Mouse (Mus musculus) heart, postnatal 0 days (tissue): ENCODE measurements around the gene Cep85l.

Experiments
- CTCF ChIP-seq: IDR thresholded peaks from 2 replicates; pipeline ENCODE4 v1.5.1; 2016; ENCODE audit warnings: antibody characterized with exemption, control low read depth, low read depth
- EP300 ChIP-seq: IDR thresholded peaks from 2 replicates; pipeline ENCODE4 v1.6.1; 2016; ENCODE audit warnings: antibody characterized with exemption, low read depth

DNA sequence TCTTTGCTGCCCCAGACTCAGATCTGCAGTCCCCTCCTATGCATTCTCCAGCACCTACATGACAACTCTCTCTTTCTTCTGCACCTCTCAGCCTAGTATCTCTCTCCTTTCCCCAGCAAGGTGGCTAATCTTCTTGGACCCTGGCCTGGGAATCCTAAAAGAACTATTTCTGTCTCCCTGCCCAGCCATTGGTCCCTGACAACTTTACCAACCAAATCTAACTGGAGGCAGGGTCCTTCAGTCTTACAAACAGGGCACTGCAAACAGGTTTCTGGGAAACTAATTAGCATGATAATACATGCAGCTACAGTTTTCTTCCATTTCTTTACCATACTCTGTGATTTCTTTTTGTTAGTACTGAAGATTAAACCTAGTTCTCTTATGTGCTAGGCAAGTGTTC lies 148.9 kb downstream of the Cep85l start:
- no peak for TF ChIP-seq CTCF
- TF ChIP-seq EP300, result no peak
